Mouse (Mus musculus) lung, embryonic 16.5 days (tissue): Measurements from ENCODE around the gene Lmod2. TPM values are rescaled to one million over a fixed set of nuclear protein-coding genes. Genes with fewer than 3 reads are reported as not detected.
A peak's percentile ranks its signal among the peaks of the same experiment; 100 is the strongest.

Experiments used
- ATAC-seq: fragments of 200-750 bp; cut with Nextera tagmentation; 2 replicates; pipeline ENCODE4 v1.8.0; 2017; ENCODE audit warnings: low read depth, mild to moderate bottlenecking, moderate library complexity
- H3K27ac ChIP-seq: fragments of 300-500 bp; sonication (generic); 2 replicates; pipeline ENCODE4 v1.5.1; 2014; ENCODE audit warnings: mild to moderate bottlenecking, control low read depth, low read length
- H3K27me3 ChIP-seq: fragments of 300-500 bp; sonication (generic); 2 replicates; pipeline ENCODE4 v1.6.1; 2014; ENCODE audit warnings: low read depth, low read length, mixed read lengths; ENCODE audit not compliant: control insufficient read depth, insufficient read depth
- H3K36me3 ChIP-seq: fragments of 300-500 bp; sonication (generic); 2 replicates; pipeline ENCODE4 v1.6.1; 2014; ENCODE audit warnings: low read length; ENCODE audit not compliant: control insufficient read depth, insufficient read depth
- H3K4me1 ChIP-seq: fragments of 300-500 bp; sonication (generic); replicated peaks from 2 replicates; pipeline ENCODE4 v1.6.1; 2014; ENCODE audit warnings: low read length, mixed read lengths; ENCODE audit not compliant: control insufficient read depth, insufficient read depth
- H3K4me2 ChIP-seq: fragments of 300-500 bp; sonication (generic); 2 replicates; pipeline ENCODE4 v1.6.1; 2014; ENCODE audit warnings: low read depth, low read length, control low read depth
- H3K4me3 ChIP-seq: fragments of 300-500 bp; sonication (generic); 2 replicates; pipeline ENCODE4 v1.5.1; 2014; ENCODE audit warnings: mild to moderate bottlenecking, low read length, control low read depth
- H3K9ac ChIP-seq: fragments of 300-500 bp; sonication (generic); 2 replicates; pipeline ENCODE4 v1.6.1; 2014; ENCODE audit warnings: low read length, control low read depth
- H3K9me3 ChIP-seq: fragments of 300-500 bp; sonication (generic); 2 replicates; pipeline ENCODE4 v1.6.1; 2016; ENCODE audit warnings: low read length; ENCODE audit not compliant: control insufficient read depth
- WGBS: fragments of 180-500 bp; shearing (Covaris S2); extraction: QIAGEN DNeasy Blood & Tissue Kit; methylation state at CpG from one replicate; pipeline ENCODE4 v1.1.7; 2014; 5-methylcytosine and 5-hydroxymethylcytosine counted together
- polyA plus RNA-seq: library from polyadenylated mRNA; unstranded; fragments of >200 nt; fragmentation: Nextera tagmentation; extraction: Ambion mirVana; gene quantifications from 2 replicates; pipeline ENCODE4 v1.2.1, GENCODE M21; 2015

The Lmod2 gene
- polyA plus RNA-seq, 1 experiment from 2014 or later, result 1.7 TPM

DNA sequence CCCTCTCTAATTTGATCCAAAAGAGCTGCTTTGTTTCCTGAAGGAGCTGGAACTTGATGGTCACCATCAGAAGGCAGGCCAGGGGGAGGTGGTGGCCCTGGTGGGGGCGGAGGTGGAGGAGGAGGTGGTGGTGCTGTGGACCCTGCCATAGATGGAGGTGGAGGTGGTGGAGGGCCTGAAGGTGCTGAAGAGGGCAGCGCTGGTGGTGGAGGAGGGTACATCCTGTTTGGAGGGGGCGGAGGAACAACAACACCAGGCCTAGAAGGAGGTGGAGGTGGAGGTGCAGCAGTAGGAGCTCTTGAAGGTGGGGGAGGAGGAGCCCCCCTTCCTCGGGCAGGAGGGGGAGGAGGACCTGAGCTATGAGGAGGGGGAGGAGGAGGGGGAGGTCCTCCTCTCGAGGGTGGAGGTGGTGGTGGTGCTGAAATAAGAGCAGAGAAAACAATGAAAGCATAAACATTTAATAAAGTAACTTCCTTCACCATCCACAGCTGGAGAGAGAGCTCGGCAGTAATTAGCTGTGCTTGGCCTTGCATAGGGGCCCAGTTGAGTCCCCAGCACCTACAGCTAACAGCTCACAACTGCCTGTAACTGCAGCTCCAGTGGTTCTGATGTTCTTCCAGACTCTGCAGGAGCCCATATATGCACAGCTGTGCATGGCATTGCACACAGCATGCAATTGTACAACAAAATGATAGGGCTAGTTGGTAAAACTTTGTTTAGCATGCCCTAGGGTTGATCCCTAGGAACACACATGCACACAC is 21.9 kb downstream of the Lmod2 start:
- H3K9ac ChIP-seq, result no peak overlapping the region
- no peaks in the 10 kb centered on the region for H3K27me3 ChIP-seq
- H3K4me2 ChIP-seq, result no peak overlapping the region
- no peak overlapping the region for H3K4me3 ChIP-seq
- H3K27ac ChIP-seq, result no peak overlapping the region
- no peaks in the 10 kb centered on the region for H3K9me3 ChIP-seq
- H3K4me1 ChIP-seq, result no peaks in the 10 kb centered on the region
- WGBS, result 50% methylated on average over 6 of the region's 6 CpGs
- H3K36me3 ChIP-seq, result peaks cover 25% of the 10 kb centered on the region
- peak; percentile 36; the same call in 1 of the 2 replicates for ATAC-seq

DNA sequence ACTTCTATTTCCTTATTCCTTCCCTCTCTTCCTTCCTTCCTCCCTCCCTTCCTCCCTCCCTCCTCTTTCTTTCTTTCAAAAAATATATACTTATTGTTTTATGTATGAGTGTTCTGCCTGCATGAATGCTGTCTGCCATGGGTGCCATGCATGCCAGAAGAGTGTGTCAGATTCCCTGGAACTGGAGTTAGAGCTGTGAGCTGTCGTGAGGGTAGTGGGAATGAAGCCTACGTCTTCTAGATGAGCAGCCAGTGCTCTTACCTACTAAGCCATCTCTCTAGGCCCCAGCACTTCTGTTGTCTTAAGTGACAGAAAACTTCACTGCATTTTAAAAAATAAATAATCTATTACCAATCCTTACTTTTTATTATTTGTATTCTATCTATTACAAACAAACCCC is 23.4 kb downstream of the Lmod2 start:
- Histone ChIP-seq H3K36me3 (peaks cover 20% of the 10 kb centered on the region), H3K4me2 (no peak overlapping the region), H3K27me3 (no peaks in the 10 kb centered on the region), H3K4me3 (no peak overlapping the region), H3K9me3 (no peaks in the 10 kb centered on the region), H3K4me1 (no peaks in the 10 kb centered on the region), H3K9ac (no peak overlapping the region), H3K27ac (no peak overlapping the region)
- 83% methylated on average over 2 of the region's 2 CpGs for WGBS
- ATAC-seq, result no peak

DNA sequence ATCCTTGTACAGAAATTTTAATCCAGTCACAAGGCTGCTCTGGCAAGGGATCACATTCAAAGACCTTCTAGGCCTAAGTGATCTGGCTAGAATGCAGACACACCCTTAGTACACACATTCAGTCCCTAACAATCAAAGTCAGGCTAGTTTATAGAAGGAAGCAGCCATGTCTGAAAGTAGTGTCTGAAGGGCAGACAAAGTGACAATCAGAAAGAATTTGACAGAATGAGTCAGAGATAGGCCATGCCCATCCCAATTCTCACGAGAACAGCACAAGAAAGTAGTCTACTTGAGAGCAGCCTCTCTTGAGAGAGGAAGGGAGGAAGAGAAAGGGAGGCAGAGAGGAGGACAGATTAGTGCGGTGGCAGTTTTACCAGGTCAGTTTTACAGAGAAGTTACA is 24.5 kb downstream of the Lmod2 start:
- H3K9me3 ChIP-seq, result no peaks in the 10 kb centered on the region
- H3K27ac ChIP-seq, result no peak overlapping the region
- H3K4me2 ChIP-seq, result no peak overlapping the region
- peaks cover 19% of the 10 kb centered on the region for H3K36me3 ChIP-seq
- no peak for ATAC-seq
- no peak overlapping the region for H3K4me3 ChIP-seq
- no peaks in the 10 kb centered on the region for H3K27me3 ChIP-seq
- H3K4me1 ChIP-seq, result no peaks in the 10 kb centered on the region
- 71% methylated on average over 2 of the region's 2 CpGs for WGBS
- no peak overlapping the region for H3K9ac ChIP-seq

DNA sequence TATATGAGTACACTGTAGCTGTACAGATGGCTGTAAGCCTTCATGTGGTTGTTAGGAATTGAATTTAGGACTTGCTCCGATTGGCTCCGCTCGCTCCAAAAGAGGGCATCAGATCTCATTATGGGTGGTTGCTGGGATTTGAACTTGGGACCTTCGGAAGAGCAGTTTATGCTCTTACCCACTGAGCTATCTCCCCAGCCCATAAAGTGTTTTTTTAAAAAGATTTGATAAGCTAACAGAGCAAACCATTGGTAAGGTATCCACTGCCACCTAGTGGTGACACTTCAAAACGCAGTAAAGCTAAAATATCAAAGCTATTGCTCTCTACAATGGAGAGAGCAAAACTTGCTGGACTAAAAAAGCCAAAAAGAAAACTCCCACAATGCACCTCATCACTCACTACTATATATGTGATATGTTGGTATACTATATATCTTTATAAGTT is 30.0 kb downstream of the Lmod2 start:
- 58% methylated on average over 5 of the region's 5 CpGs for whole genome bisulfite sequencing
- peak; percentile 66; the same call in 1 of the 2 replicates for ATAC-seq

DNA sequence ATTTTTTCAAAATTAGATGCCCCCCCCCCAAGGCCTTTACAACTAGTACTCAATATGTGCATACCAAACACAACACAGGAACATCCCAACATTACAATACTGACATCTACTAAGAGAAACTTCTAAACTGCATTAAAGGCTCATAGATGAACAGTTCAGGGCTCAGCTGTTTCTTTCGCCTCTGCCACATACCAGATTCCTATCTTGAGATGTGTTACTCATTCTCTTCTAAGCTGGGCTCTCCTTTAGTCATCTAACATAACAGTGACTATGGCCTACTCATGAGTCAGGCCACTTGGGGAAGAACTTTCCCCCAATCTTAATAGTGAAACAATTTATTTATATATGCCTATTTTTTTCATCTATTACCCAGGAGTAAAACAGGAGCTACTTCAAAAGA is 30.9 kb downstream of the Lmod2 start:
- ATAC-seq, result no peak
- Histone ChIP-seq H3K9ac (no peak overlapping the region), H3K27me3 (no peaks in the 10 kb centered on the region), H3K36me3 (peaks cover 11% of the 10 kb centered on the region), H3K4me1 (no peaks in the 10 kb centered on the region), H3K4me2 (no peak overlapping the region), H3K27ac (no peak overlapping the region), H3K9me3 (no peaks in the 10 kb centered on the region), H3K4me3 (no peak overlapping the region)
- 86% methylated on average over 1 of the region's 1 CpGs for WGBS

More for the DNA sequence above, 30.0 kb downstream of the Lmod2 start:
- Histone ChIP-seq H3K9ac (no peak overlapping the region), H3K27me3 (no peaks in the 10 kb centered on the region), H3K4me3 (no peak overlapping the region), H3K4me1 (no peaks in the 10 kb centered on the region), H3K27ac (no peak overlapping the region), H3K9me3 (no peaks in the 10 kb centered on the region), H3K36me3 (peaks cover 10% of the 10 kb centered on the region), H3K4me2 (no peak overlapping the region)

DNA sequence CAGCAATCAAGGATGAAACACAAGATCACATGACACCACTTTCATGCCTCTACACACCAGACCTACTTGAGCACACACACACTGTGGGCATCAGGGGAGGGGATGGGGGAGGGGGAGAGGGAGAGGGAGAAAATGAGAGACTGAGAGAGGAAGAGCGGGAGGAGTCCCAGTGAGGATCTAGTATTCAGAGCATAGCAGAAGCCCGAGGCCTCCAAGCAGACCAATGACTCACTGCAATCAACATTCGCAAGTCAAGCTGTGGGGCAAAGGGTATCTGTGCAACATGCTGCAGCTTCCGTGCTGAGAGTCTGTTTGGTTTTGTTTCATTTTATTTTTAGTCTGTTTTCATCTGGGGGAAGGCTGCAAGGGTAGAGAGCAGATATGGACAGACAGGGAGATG is 34.5 kb downstream of the Lmod2 start:
- Histone ChIP-seq H3K4me3 (no peak overlapping the region), H3K36me3 (0 out of 2 replicates have a peak, but pooled peaks cover 5% of the 10 kb centered on the region), H3K27ac (no peak overlapping the region), H3K4me1 (no peaks in the 10 kb centered on the region), H3K9ac (no peak overlapping the region), H3K9me3 (no peaks in the 10 kb centered on the region), H3K4me2 (no peak overlapping the region), H3K27me3 (no peaks in the 10 kb centered on the region)
- ATAC-seq, result no peak
- WGBS, result 75% methylated on average over 4 of the region's 4 CpGs

DNA sequence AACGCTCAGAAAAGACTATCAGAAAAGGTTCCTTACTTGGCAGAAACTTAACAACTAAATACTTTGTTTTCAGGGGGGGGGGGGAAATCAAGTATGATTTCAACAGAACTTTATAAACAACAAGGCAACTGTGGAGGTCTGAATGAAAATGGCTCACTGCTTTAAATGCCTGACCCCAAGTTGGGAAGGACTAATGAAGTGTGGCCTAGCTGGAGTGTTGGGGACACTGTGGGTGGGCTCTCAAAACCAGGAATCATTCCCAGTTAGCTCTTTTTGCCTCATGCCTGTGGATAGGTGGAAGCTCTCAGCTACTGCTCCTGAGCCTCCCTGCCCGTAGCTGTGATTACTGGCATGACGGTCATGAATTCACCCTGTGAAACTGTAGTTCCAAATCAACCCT is 36.5 kb downstream of the Lmod2 start:
- Histone ChIP-seq H3K36me3 (0 out of 2 replicates have a peak, but pooled peaks cover 5% of the 10 kb centered on the region), H3K4me1 (no peaks in the 10 kb centered on the region), H3K27ac (no peak overlapping the region), H3K27me3 (no peaks in the 10 kb centered on the region), H3K4me3 (no peak overlapping the region), H3K4me2 (no peak overlapping the region), H3K9me3 (no peaks in the 10 kb centered on the region), H3K9ac (no peak overlapping the region)
- ATAC-seq, result peak; percentile 83
- WGBS, result 55% methylated on average over 3 of the region's 3 CpGs

DNA sequence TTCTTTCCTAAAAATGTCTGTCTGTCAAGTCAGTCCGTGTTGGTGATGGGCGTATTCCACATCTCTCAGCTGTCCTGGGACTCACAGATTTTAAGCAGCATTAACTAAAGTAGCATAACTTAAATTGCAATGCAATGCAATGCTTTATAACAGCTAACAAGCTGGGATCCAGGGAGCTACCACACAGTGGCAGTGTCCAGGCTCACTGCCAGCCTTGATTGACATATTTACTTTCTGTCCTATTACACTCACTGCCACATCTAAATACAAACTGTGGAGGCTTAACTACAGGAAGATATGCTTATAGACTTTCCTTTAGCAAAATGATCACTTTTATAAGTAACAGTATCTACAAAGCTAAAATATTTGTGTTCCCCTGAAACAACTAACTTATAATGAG is 38.3 kb downstream of the Lmod2 start:
- no peaks in the 10 kb centered on the region for H3K27me3 ChIP-seq
- 81% methylated on average over 2 of the region's 2 CpGs for WGBS
- no peaks in the 10 kb centered on the region for H3K4me1 ChIP-seq
- no peak overlapping the region for H3K4me3 ChIP-seq
- no peak overlapping the region for H3K9ac ChIP-seq
- no peak overlapping the region for H3K27ac ChIP-seq
- H3K9me3 ChIP-seq, result no peaks in the 10 kb centered on the region
- ATAC-seq, result peak; percentile 51; the same call in 1 of the 2 replicates
- 0 out of 2 replicates have a peak, but pooled peaks cover 5% of the 10 kb centered on the region for H3K36me3 ChIP-seq
- H3K4me2 ChIP-seq, result no peak overlapping the region

DNA sequence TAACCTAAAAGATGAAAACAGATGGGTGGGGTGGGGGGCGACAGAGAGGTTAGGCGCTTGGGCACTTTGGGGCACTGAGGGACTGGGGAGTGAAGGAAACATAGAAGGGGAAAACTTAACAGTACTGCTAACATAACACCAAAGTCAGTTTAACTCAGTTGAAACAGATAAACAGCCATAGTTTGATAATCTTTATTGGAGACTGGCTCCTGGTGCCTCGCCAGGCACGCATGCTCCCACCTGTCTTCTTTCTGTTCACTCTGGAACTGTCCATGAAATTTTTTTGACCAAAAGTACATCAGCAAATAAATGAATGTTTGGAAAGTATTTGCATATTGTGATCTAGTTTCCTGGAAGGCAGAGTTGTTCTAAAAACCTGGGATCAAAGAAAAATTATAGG is 43.7 kb downstream of the Lmod2 start:
- no peak for ATAC-seq
- Histone ChIP-seq H3K9ac (no peak overlapping the region), H3K27ac (no peak overlapping the region), H3K36me3 (no peaks in the 10 kb centered on the region), H3K9me3 (no peaks in the 10 kb centered on the region), H3K27me3 (no peaks in the 10 kb centered on the region), H3K4me1 (no peaks in the 10 kb centered on the region), H3K4me2 (no peak overlapping the region), H3K4me3 (no peak overlapping the region)
- WGBS, result 92% methylated on average over 4 of the region's 4 CpGs
